Mouse (Mus musculus) CH12.LX (cell line): Measurements from ENCODE around the gene Bhlhe40. TPM values are rescaled to one million over a fixed set of nuclear protein-coding genes. Genes with fewer than 3 reads are reported as not detected.

Experiments
- DNase-seq: peaks from one replicate; pipeline ENCODE4 v3.0.0-alpha.2; 2013; ENCODE audit errors: extremely low read depth
- H3K27ac ChIP-seq: 2 replicates; pipeline ENCODE4 v1.5.1; 2012; ENCODE audit warnings: low read depth, mild to moderate bottlenecking, control low read depth, moderate library complexity; ENCODE audit not compliant: insufficient read depth
- H3K27me3 ChIP-seq: replicated peaks from 2 replicates; pipeline ENCODE3; 2012; ENCODE audit warnings: inconsistent platforms
- H3K36me3 ChIP-seq, 2 experiments: replicated peaks in 1 of 2; 2 replicates each; pipeline versions ENCODE3 to v1.6.1; 2012; ENCODE audit warnings: inconsistent platforms in 1 of 2, low read length in 1 of 2, mild to moderate bottlenecking in 1 of 2, mixed read lengths in 1 of 2, moderate library complexity in 1 of 2; ENCODE audit not compliant: control insufficient read depth in 1 of 2, insufficient read depth in 1 of 2
- H3K4me1 ChIP-seq, 2 experiments: 2 replicates each; pipeline ENCODE4 v1.6.1; 2012; ENCODE audit warnings: inconsistent platforms in 1 of 2, moderate library complexity in 1 of 2; ENCODE audit not compliant: insufficient read depth in 2 of 2, control insufficient read depth in 1 of 2
- H3K4me2 ChIP-seq: 2 replicates; pipeline ENCODE4 v1.6.1; 2012; ENCODE audit warnings: low read depth, mild to moderate bottlenecking, control low read depth; ENCODE audit not compliant: poor library complexity, insufficient read depth, severe bottlenecking
- H3K4me3 ChIP-seq, 3 experiments: fragments of 150-350 bp in 1 of 3; sonication (generic) in 1 of 3; replicated peaks in 1 of 3; 2 replicates each; pipeline versions ENCODE3 to v1.5.1; 2011 to 2012; ENCODE audit warnings: low read depth in 2 of 3, low read length in 2 of 3, mild to moderate bottlenecking in 2 of 3, moderate library complexity in 2 of 3, control low read depth in 1 of 3, improper control_type of control experiment in 1 of 3, inconsistent platforms in 1 of 3, mixed read lengths in 1 of 3; ENCODE audit not compliant: poor library complexity in 1 of 3
- H3K79me2 ChIP-seq: replicated peaks from 2 replicates; pipeline ENCODE4 v1.6.1; 2012; ENCODE audit warnings: mild to moderate bottlenecking, moderate library complexity; ENCODE audit not compliant: control insufficient read depth, poor library complexity, insufficient read depth, severe bottlenecking; ENCODE audit errors: extremely low read depth
- H3K9ac ChIP-seq: 2 replicates; pipeline ENCODE4 v1.6.1; 2012; ENCODE audit warnings: low read depth, mild to moderate bottlenecking, control low read depth, moderate library complexity; ENCODE audit not compliant: insufficient read depth
- H3K9me3 ChIP-seq: replicated peaks from 2 replicates; pipeline ENCODE3; 2012; ENCODE audit warnings: low read length, inconsistent platforms, mixed read lengths
- BHLHE40 ChIP-seq: IDR thresholded peaks from 2 replicates; pipeline ENCODE4 v1.6.1; 2011; ENCODE audit warnings: mild to moderate bottlenecking, low read depth, low read length, improper control_type of control experiment
- CHD1 ChIP-seq: IDR thresholded peaks from 2 replicates; pipeline ENCODE4 v1.6.1; 2012; ENCODE audit warnings: low read depth, low read length, improper control_type of control experiment, inconsistent platforms
- CHD2 ChIP-seq: IDR thresholded peaks from 2 replicates; pipeline ENCODE4 v1.6.1; 2011; ENCODE audit warnings: low read length, improper control_type of control experiment
- CTCF ChIP-seq, 2 experiments: IDR thresholded peaks in 1 of 2; conservative IDR thresholded peaks in 1 of 2; 2 replicates each; pipeline ENCODE4 v1.5.1; 2011 to 2012; ENCODE audit warnings: low read depth in 2 of 2, low read length in 2 of 2, improper control_type of control experiment in 1 of 2, inconsistent platforms in 1 of 2, mild to moderate bottlenecking in 1 of 2, moderate library complexity in 1 of 2
- E2F4 ChIP-seq: IDR thresholded peaks from 2 replicates; pipeline ENCODE4 v1.6.1; 2011; ENCODE audit warnings: low read depth, low read length, improper control_type of control experiment; ENCODE audit not compliant: insufficient replicate concordance
- ELF1 ChIP-seq: IDR thresholded peaks from 2 replicates; pipeline ENCODE4 v1.6.1; 2014; ENCODE audit warnings: low read depth, mild to moderate bottlenecking, inconsistent platforms, low read length, improper control_type of control experiment
- EP300 ChIP-seq: IDR thresholded peaks from 2 replicates; pipeline ENCODE4 v1.6.1; 2011; ENCODE audit warnings: low read length, improper control_type of control experiment
- ETS1 ChIP-seq: conservative IDR thresholded peaks from 2 replicates; pipeline ENCODE4 v1.6.1; 2012; ENCODE audit warnings: low read depth, mild to moderate bottlenecking, inconsistent platforms, low read length, improper control_type of control experiment, moderate library complexity
- GABPA ChIP-seq: IDR thresholded peaks from 2 replicates; pipeline ENCODE4 v1.6.1; 2012; ENCODE audit warnings: low read depth, low read length, improper control_type of control experiment, inconsistent platforms; ENCODE audit not compliant: insufficient replicate concordance
- HCFC1 ChIP-seq: IDR thresholded peaks from 2 replicates; pipeline ENCODE4 v1.6.1; 2012; ENCODE audit warnings: low read depth, mild to moderate bottlenecking, inconsistent platforms, low read length, improper control_type of control experiment
- IRF4 ChIP-seq: IDR thresholded peaks from 2 replicates; pipeline ENCODE4 v1.6.1; 2014; ENCODE audit warnings: low read depth, mild to moderate bottlenecking, inconsistent platforms, low read length, improper control_type of control experiment
- JUN ChIP-seq: IDR thresholded peaks from 2 replicates; pipeline ENCODE4 v1.6.1; 2011; ENCODE audit warnings: low read depth, mild to moderate bottlenecking, low read length, improper control_type of control experiment, moderate library complexity; ENCODE audit not compliant: insufficient read depth
- JUND ChIP-seq: conservative IDR thresholded peaks from 2 replicates; pipeline ENCODE4 v1.6.1; 2011; ENCODE audit warnings: low read depth, low read length, improper control_type of control experiment
- KAT2A ChIP-seq: IDR thresholded peaks from 2 replicates; pipeline ENCODE4 v1.6.1; 2012; ENCODE audit warnings: low read length, improper control_type of control experiment, inconsistent platforms; ENCODE audit not compliant: insufficient replicate concordance
- MAFK ChIP-seq: IDR thresholded peaks from 2 replicates; pipeline ENCODE4 v1.6.1; 2011; ENCODE audit warnings: low read length, improper control_type of control experiment; ENCODE audit not compliant: insufficient replicate concordance
- MAX ChIP-seq: IDR thresholded peaks from 2 replicates; pipeline ENCODE4 v1.6.1; 2011; ENCODE audit warnings: low read length, improper control_type of control experiment
- MAZ ChIP-seq: IDR thresholded peaks from 2 replicates; pipeline ENCODE4 v1.6.1; 2012; ENCODE audit warnings: low read depth, mild to moderate bottlenecking, inconsistent platforms, low read length, improper control_type of control experiment, moderate library complexity
- MEF2A ChIP-seq: IDR thresholded peaks from 2 replicates; pipeline ENCODE4 v1.6.1; 2014; ENCODE audit warnings: low read depth, mild to moderate bottlenecking, inconsistent platforms, low read length, improper control_type of control experiment, borderline replicate concordance
- PAX5 ChIP-seq: IDR thresholded peaks from 2 replicates; pipeline ENCODE4 v1.6.1; 2012; ENCODE audit warnings: low read length, inconsistent platforms, mixed read lengths
- POLR2A ChIP-seq: IDR thresholded peaks from 2 replicates; pipeline ENCODE4 v1.6.1; 2011; ENCODE audit warnings: low read depth, mild to moderate bottlenecking, improper control_type of control experiment, low read length
- RCOR1 ChIP-seq: conservative IDR thresholded peaks from 2 replicates; pipeline ENCODE4 v1.6.1; 2012; ENCODE audit warnings: low read depth, mild to moderate bottlenecking, inconsistent platforms, low read length, improper control_type of control experiment
- SIN3A ChIP-seq: IDR thresholded peaks from 2 replicates; pipeline ENCODE4 v1.6.1; 2012; ENCODE audit warnings: low read length, improper control_type of control experiment, inconsistent platforms
- TBP ChIP-seq: conservative IDR thresholded peaks from 2 replicates; pipeline ENCODE4 v1.6.1; 2011; ENCODE audit warnings: low read depth, low read length, improper control_type of control experiment
- TCF12 ChIP-seq: IDR thresholded peaks from 2 replicates; pipeline ENCODE4 v1.6.1; 2014; ENCODE audit warnings: low read depth, mild to moderate bottlenecking, inconsistent platforms, low read length, improper control_type of control experiment
- UBTF ChIP-seq: IDR thresholded peaks from 2 replicates; pipeline ENCODE4 v1.6.1; 2012; ENCODE audit warnings: low read depth, mild to moderate bottlenecking, inconsistent platforms, low read length, improper control_type of control experiment, moderate library complexity
- ZMIZ1 ChIP-seq: IDR thresholded peaks from 2 replicates; pipeline ENCODE4 v1.6.1; 2012; ENCODE audit warnings: low read depth, mild to moderate bottlenecking, inconsistent platforms, low read length, improper control_type of control experiment
- ZNF384 ChIP-seq: IDR thresholded peaks from 2 replicates; pipeline ENCODE4 v1.6.1; 2012; ENCODE audit warnings: low read depth, low read length, improper control_type of control experiment, inconsistent platforms
- dilution Hi-C: fragments of 300-500 bp; cut with MboI; formaldehyde crosslinking; loops from 2 replicates; pipeline ENCODE4 v1.14.3; 2020; ENCODE audit warnings: low sequenced_read_pairs; ENCODE audit not compliant: extremely low pct_unique_long_range_greater_than_20kb, extremely low pct_ligation_motif_present
- in situ Hi-C: fragments of 300-500 bp; cut with MboI; formaldehyde crosslinking; loops from 3 replicates; pipeline ENCODE4 v1.14.3; 2019; ENCODE audit warnings: low sequenced_read_pairs, low pct_ligation_motif_present, low pct_unique_long_range_greater_than_20kb, mixed read lengths
- polyA plus RNA-seq: library from polyadenylated mRNA; unstranded; fragments of >175 nt; gene quantifications from 2 replicates; pipeline ENCODE4 v1.2.1, GENCODE M21; 2012; ENCODE audit warnings: low read depth; ENCODE audit not compliant: insufficient read length
- total RNA-seq, 2 experiments: library from RNA; depleted of rRNA; stranded (reverse); fragments of 300-350 nt in 1 of 2; fragments of >200 nt in 1 of 2; gene quantifications; 2 replicates each; pipeline ENCODE4 v1.2.3; 2012 to 2014

Gene Bhlhe40
- total and polyA plus RNA-seq, 3 experiments = 55.4 to 130 (median 117) TPM

- dilution Hi-C loops (no loop called here), in situ Hi-C loops (loop anchor here (10.0 kb wide), 1 partner anchor 287 kb away; no protein-coding TSS in a partner anchor)
- Histone ChIP-seq H3K27ac (peak overlapping the region; percentile 96), H3K4me3 (peak overlapping the region in 1 of 3 experiments; percentile 13), H3K27me3 (no peaks in the 10 kb centered on the region), H3K79me2 (no peaks in the 10 kb centered on the region), H3K36me3 (no peaks in the 10 kb centered on the region), H3K9ac (peak overlapping the region; percentile 54), H3K4me2 (peak overlapping the region; percentile 52), H3K4me1 (peaks cover 18 to 90% of the 10 kb centered on the region in 2 experiments), H3K9me3 (no peaks in the 10 kb centered on the region)
- DNase-seq = peak; percentile 77
- peak; percentile 95 for TF ChIP-seq ZNF384
- no peak for TF ChIP-seq HCFC1
- TF ChIP-seq GABPA = no peak
- no peak for TF ChIP-seq PAX5
- TF ChIP-seq IRF4 = peak; percentile 16
- TF ChIP-seq ETS1 = peak; percentile 75
- peak; percentile 82 for TF ChIP-seq TCF12
- no peak for TF ChIP-seq TBP
- TF ChIP-seq JUN = 0 out of 2 replicates have a peak, but pooled peaks have one; percentile 10
- TF ChIP-seq BHLHE40 = peak; percentile 37; the same call in 1 of the 2 replicates
- TF ChIP-seq CHD2 = peak; percentile 54; the same call in 1 of the 2 replicates
- TF ChIP-seq MEF2A = peak; percentile 82
- no peak; the same call in 1 of the 2 replicates for TF ChIP-seq JUND
- peak; percentile 82 for TF ChIP-seq EP300
Measured at GRCm38 (mm10) chr6:108711192-108711964, 50.9 kb downstream of the Bhlhe40 start.

- peak; percentile 80 for DNase-seq
- Histone ChIP-seq H3K27me3 (no peaks in the 10 kb centered on the region), H3K36me3 (no peaks in the 10 kb centered on the region), H3K9me3 (no peaks in the 10 kb centered on the region), H3K79me2 (no peaks in the 10 kb centered on the region), H3K4me1 (peaks cover 17 to 92% of the 10 kb centered on the region in 2 experiments), H3K4me3 (peak overlapping the region in 2 of 3 experiments; percentile 13 to 21), H3K9ac (peak overlapping the region; percentile 54; the same call in 1 of the 2 replicates), H3K27ac (peak overlapping the region; percentile 96), H3K4me2 (peak overlapping the region; percentile 52)
- dilution Hi-C loops = no loop called here
- in situ Hi-C loops = loop anchor here (10.0 kb wide), 1 partner anchor 287 kb away; no protein-coding TSS in a partner anchor
- TF ChIP-seq ZMIZ1 (no peak), UBTF (peak; percentile 23; the same call in 1 of the 2 replicates), E2F4 (no peak), RCOR1 (peak; percentile 69; the same call in 1 of the 2 replicates), CHD1 (no peak), EP300 (peak; percentile 86), ZNF384 (0 out of 2 replicates have a peak, but pooled peaks have one; percentile 6), KAT2A (0 out of 2 replicates have a peak, but pooled peaks have one; percentile 25), PAX5 (no peak), MAX (peak; percentile 52; the same call in 1 of the 2 replicates), ELF1 (no peak), JUND (peak; percentile 48; the same call in 1 of the 2 replicates), IRF4 (peak; percentile 56), MEF2A (peak; percentile 61; the same call in 1 of the 2 replicates), CHD2 (peak; percentile 35; the same call in 1 of the 2 replicates), CTCF (conservative IDR thresholded peaks at IDR 0.05 in 1 of 2, IDR thresholded peaks at IDR 0.05 in 1 of 2; ENCODE audit: low read depth in 2 of 2, low read length in 2 of 2) (no peak), TCF12 (peak; percentile 92), MAFK (0 out of 2 replicates have a peak, but pooled peaks have one; percentile 16), MAZ (peak; percentile 71; the same call in 1 of the 2 replicates), JUN (peak; percentile 28; the same call in 1 of the 2 replicates), BHLHE40 (peak; percentile 77), POLR2A (0 out of 2 replicates have a peak, but pooled peaks have one; percentile 21), SIN3A (0 out of 2 replicates have a peak, but pooled peaks have one; percentile 66), ETS1 (peak; percentile 79)
Measured at GRCm38 (mm10) chr6:108712148-108712547, 51.7 kb downstream of the Bhlhe40 start.
